Mouse (Mus musculus) NIH3T3 (cell line): ENCODE data around the gene Sptbn1.
A peak's percentile ranks its signal among the peaks of the same experiment; 100 is the strongest.

Experiments used
- DNase-seq: peaks from one replicate; pipeline ENCODE4 v3.0.0-alpha.2; 2012; ENCODE audit warnings: low read depth

Gene Sptbn1

GRCm38 (mm10) chr11:30129339-30129738 lies 138.6 kb downstream of the Sptbn1 start:
- DNase-seq, result no peak

- no peak for DNase-seq
Observed at GRCm38 (mm10) chr11:30126840-30127239, 141.1 kb downstream of the Sptbn1 start.

- DNase-seq, result no peak
Observed at GRCm38 (mm10) chr11:30118038-30118437, 149.9 kb downstream of the Sptbn1 start.

- no peak for DNase-seq
Observed at GRCm38 (mm10) chr11:30113631-30114030, 154.3 kb downstream of the Sptbn1 start.

- DNase-seq, result no peak
Observed at GRCm38 (mm10) chr11:30110634-30111033, 157.3 kb downstream of the Sptbn1 start.

GRCm38 (mm10) chr11:30104177-30104576 lies 163.8 kb downstream of the Sptbn1 start:
- DNase-seq, result no peak

- DNase-seq, result no peak
Observed at GRCm38 (mm10) chr11:30102594-30102993, 165.4 kb downstream of the Sptbn1 start.

GRCm38 (mm10) chr11:30101796-30102195 lies 166.2 kb downstream of the Sptbn1 start:
- no peak for DNase-seq

- DNase-seq, result no peak
Observed at GRCm38 (mm10) chr11:30101162-30101561, 166.8 kb downstream of the Sptbn1 start.

GRCm38 (mm10) chr11:30099916-30100315 lies 168.1 kb downstream of the Sptbn1 start:
- DNase-seq, result no peak

GRCm38 (mm10) chr11:30095212-30095773 lies 172.7 kb downstream of the Sptbn1 start:
- no peak for DNase-seq

GRCm38 (mm10) chr11:30091892-30092291 lies 176.1 kb downstream of the Sptbn1 start:
- peak; percentile 63 for DNase-seq

GRCm38 (mm10) chr11:30085114-30085513 lies 182.9 kb downstream of the Sptbn1 start:
- DNase-seq, result no peak

- peak; percentile 35 for DNase-seq
Observed at GRCm38 (mm10) chr11:30057299-30057698, 210.7 kb downstream of the Sptbn1 start.
